Mouse (Mus musculus) E14TG2a.4 (cell line): ENCODE measurements around the gene Lypd3.

Experiments
- CTCF ChIP-seq: conservative IDR thresholded peaks from 2 replicates; pipeline ENCODE4 v1.5.1; 2014; ENCODE audit warnings: low read length
- NANOG ChIP-seq: IDR thresholded peaks from 2 replicates; pipeline ENCODE4 v1.6.1; 2014; ENCODE audit warnings: borderline replicate concordance, low read length, mixed read lengths
- POU5F1 ChIP-seq: IDR thresholded peaks from 2 replicates; pipeline ENCODE4 v1.6.1; 2014; ENCODE audit warnings: low read length, borderline replicate concordance

DNA sequence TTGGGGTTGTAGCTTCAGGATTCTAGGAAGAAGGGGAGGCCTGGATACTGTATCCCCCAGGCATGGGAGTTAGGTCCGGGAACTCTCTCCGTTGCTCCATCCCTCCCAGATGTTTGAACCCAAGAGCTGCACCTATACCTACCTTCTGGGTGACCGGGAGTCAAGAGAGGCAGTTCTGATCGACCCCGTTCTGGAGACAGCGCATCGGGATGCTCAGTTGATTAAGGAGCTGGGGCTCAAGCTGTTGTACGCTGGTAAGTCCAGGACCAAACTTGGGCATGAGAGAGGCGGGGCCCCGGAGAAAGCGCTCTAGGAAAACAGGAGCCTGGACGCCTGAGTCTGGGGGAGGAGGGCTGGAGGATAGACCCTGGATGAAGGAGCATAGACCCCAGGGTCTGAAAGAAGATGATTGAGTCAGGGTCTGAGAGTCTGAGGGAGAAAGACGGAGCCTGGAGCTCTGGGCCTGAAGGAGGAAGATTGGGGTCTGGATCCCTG lies 42.0 kb upstream of the Lypd3 start:
- TF ChIP-seq POU5F1 (no peak), CTCF (no peak), NANOG (no peak)
